Mouse (Mus musculus): Measurements from ENCODE around the gene Ehmt2. TPM values are rescaled to one million over a fixed set of nuclear protein-coding genes. Genes with fewer than 3 reads are reported as not detected.

Gene Ehmt2
- 10 to 100 TPM; 45.2 to 49.4 TPM for total RNA-seq (2021)
- long read RNA-seq, experiment 1, full-length matches to known transcripts: 8 of 28 reads
- long read RNA-seq, experiment 1, partial matches to known transcripts: 15 of 28 reads
- long read RNA-seq, experiment 1, other reads (novel, unspliced or antisense): 5 of 28 reads
- long read RNA-seq, experiment 2, transcript Ehmt2-204 (28 exons, 3,882 nt): major isoform, 5 of 27 reads
- long read RNA-seq, experiment 2, partial matches to known transcripts: 15 of 27 reads
- long read RNA-seq, experiment 2, other reads (novel, unspliced or antisense): 6 of 27 reads

GRCm38 (mm10) chr17:34898160-34898586 is at the start of gene Ehmt2, which contains the start of gene C2:
Gene Ehmt2 (plus strand): TSS chr17:34898469.
Gene C2 (minus strand): TSS chr17:34898265.
- intact Hi-C loops (cut with DNase I): loop anchor here (2.0 kb wide), 1 partner anchor 47 kb away; the partner anchor contains the start of genes Nelfe and Skiv2l
- peak; percentile 83 to 88 for DNase-seq

- peak; percentile 98 to 99 for DNase-seq
- intact Hi-C loops (cut with DNase I): loop anchor here (2.0 to 10.0 kb wide), 4 partner anchors 49 to 392 kb away; partner anchors contain the start of genes C2, Ddx39b, Ehmt2 and Lsm2
Observed at GRCm38 (mm10) chr17:34849722-34850516, 48.4 kb upstream of the Ehmt2 start, which contains the start of the genes Skiv2l and Nelfe. Gene Skiv2l (minus strand): TSS chr17:34850210. Gene Nelfe (plus strand): TSS chr17:34850391.

GRCm38 (mm10) chr17:34850517-34851125 is 47.6 kb upstream of the Ehmt2 start:
- intact Hi-C loops (cut with DNase I): loop anchor here (2.0 to 10.0 kb wide), 4 partner anchors 48 to 392 kb away; partner anchors contain the start of genes C2, Ddx39b, Ehmt2 and Lsm2

GRCm38 (mm10) chr17:34853511-34853910 is 44.8 kb upstream of the Ehmt2 start:
- DNase-seq: no peak

More at GRCm38 (mm10) chr17:34850517-34851125, 47.6 kb upstream of the Ehmt2 start:
- DNase-seq: no peak

GRCm38 (mm10) chr17:34854761-34855160 is 43.5 kb upstream of the Ehmt2 start:
- intact Hi-C loops (cut with DNase I): loop anchor here (1.0 to 10.0 kb wide), 4 partner anchors 58 to 388 kb away; partner anchors contain the start of genes Ddx39b and Lsm2
- DNase-seq: no peak

More at GRCm38 (mm10) chr17:34853511-34853910, 44.8 kb upstream of the Ehmt2 start:
- intact Hi-C loops (cut with DNase I): loop anchor here (5.0 to 10.0 kb wide), 3 partner anchors 91 to 389 kb away; partner anchors contain the start of genes Ddx39b and Lsm2

- intact Hi-C loops (cut with DNase I): loop anchor here (1.0 to 10.0 kb wide), 2 partner anchors 56 to 89 kb away; no protein-coding TSS in a partner anchor
- DNase-seq: peak; percentile 61 to 77
Observed at GRCm38 (mm10) chr17:34855825-34856224, 42.4 kb upstream of the Ehmt2 start.

GRCm38 (mm10) chr17:34858670-34859069 is 39.6 kb upstream of the Ehmt2 start:
- no peak for DNase-seq
- intact Hi-C loops (cut with DNase I): loop anchor here (10.0 kb wide), 1 partner anchor 86 kb away; no protein-coding TSS in a partner anchor

- intact Hi-C loops (cut with DNase I): no loop called here
- no peak for DNase-seq
Observed at GRCm38 (mm10) chr17:34860514-34860913, 37.8 kb upstream of the Ehmt2 start.

- intact Hi-C loops (cut with DNase I): no loop called here
- DNase-seq: no peak
Observed at GRCm38 (mm10) chr17:34861704-34862415, 36.4 kb upstream of the Ehmt2 start.

- no peak for DNase-seq
Observed at GRCm38 (mm10) chr17:34862416-34863081, 35.7 kb upstream of the Ehmt2 start, which contains the start of gene Cfb. Gene Cfb (minus strand): TSS chr17:34862518.

GRCm38 (mm10) chr17:34865981-34866380 is 32.3 kb upstream of the Ehmt2 start:
- no peak for DNase-seq

More at GRCm38 (mm10) chr17:34862416-34863081, 35.7 kb upstream of the Ehmt2 start, which contains the start of gene Cfb:
- intact Hi-C loops (cut with DNase I): no loop called here

GRCm38 (mm10) chr17:34874321-34874720 is 23.9 kb upstream of the Ehmt2 start:
- intact Hi-C loops (cut with DNase I): no loop called here
- no peak for DNase-seq

More at GRCm38 (mm10) chr17:34865981-34866380, 32.3 kb upstream of the Ehmt2 start:
- intact Hi-C loops (cut with DNase I): loop anchor here (5.0 kb wide), 1 partner anchor 56 kb away; no protein-coding TSS in a partner anchor

GRCm38 (mm10) chr17:34879336-34879879 is 18.9 kb upstream of the Ehmt2 start, which contains the start of gene Zbtb12:
Gene Zbtb12 (plus strand): TSS chr17:34879483.
- intact Hi-C loops (cut with DNase I): no loop called here
- no peak for DNase-seq

GRCm38 (mm10) chr17:34881166-34881565 is 17.1 kb upstream of the Ehmt2 start:
- intact Hi-C loops (cut with DNase I): no loop called here
- DNase-seq: no peak

GRCm38 (mm10) chr17:34881683-34882310 is 16.5 kb upstream of the Ehmt2 start, which contains the start of gene Gm20547:
Gene Gm20547 (minus strand): TSS chr17:34882042.
- DNase-seq: no peak
- intact Hi-C loops (cut with DNase I): no loop called here

- intact Hi-C loops (cut with DNase I): no loop called here
- DNase-seq: no peak
Observed at GRCm38 (mm10) chr17:34883332-34883731, 14.9 kb upstream of the Ehmt2 start.

- intact Hi-C loops (cut with DNase I): no loop called here
- no peak for DNase-seq
Observed at GRCm38 (mm10) chr17:34884704-34885103, 13.6 kb upstream of the Ehmt2 start.

GRCm38 (mm10) chr17:34885615-34886014 is 12.7 kb upstream of the Ehmt2 start:
- intact Hi-C loops (cut with DNase I): no loop called here
- DNase-seq: no peak
